Mouse (Mus musculus): ENCODE data around the gene Gm43638. TPM values are rescaled to one million over a fixed set of nuclear protein-coding genes. Genes with fewer than 3 reads are reported as not detected.
"Not testable (repeated sequence)": the region's sequence is repeated elsewhere in the genome, so short reads cannot be mapped to it uniquely, and the experiment has no call there.

The Gm43638 gene
- not detected for total RNA-seq (2021)
- long read RNA-seq = 0 reads

DNA sequence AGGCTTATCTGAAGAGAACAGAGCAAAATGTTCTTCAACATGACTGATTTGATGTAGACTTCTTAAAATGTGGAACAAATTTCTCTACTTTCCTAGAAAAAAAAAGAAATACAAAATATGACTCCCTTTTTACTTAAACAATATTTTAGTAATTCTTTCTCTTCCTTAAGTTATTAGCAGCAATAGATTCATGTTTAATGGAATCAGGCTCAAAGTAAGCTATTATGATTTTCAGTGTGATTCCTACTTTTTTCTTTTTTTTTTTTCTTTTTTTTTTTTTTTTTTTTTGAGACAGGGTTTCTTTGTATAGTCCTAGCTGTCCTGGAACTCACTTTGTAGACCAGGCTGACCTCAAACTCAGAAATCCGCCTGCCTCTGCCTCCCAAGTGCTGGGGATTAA is at the start of gene Gm43638:
Gm43638 (minus strand) TSS at position 101 of the 400 bp plus-strand sequence.
- not testable (repeated sequence) for DNase-seq (ENCODE audit: low spot score in 2 of 2)

DNA sequence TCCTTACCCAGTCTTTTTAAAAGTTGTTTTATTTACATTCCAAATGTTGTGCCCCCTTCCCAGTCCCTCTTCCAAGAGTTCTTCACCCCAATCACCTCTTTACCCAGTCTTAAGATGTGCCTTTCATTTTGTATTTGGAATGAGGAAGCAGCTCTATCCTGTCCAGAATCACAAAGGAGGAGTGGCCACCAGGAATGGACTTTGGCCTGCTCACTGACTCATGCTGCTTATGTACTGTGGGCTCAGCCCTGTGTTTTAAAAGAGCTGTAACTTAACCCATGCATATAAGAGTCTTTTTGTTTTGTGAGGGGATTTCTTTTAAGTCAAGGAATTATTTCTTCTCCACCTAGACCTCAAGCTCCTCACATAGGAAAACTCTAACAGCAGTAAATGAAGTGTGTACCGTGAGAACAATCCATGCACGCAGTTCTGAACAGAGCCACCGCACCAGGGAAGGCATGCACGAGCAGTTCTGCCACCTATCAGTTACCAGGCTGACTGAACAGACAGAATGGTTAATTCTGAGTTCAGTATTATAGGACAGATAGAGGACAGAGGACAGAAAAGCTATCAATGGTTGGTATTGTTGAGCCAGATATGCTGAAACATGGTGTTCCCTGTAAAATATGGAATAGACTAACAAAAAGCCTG is 49.5 kb upstream of the Gm43638 start:
- no peak for DNase-seq (ENCODE audit: low spot score in 2 of 2)

DNA sequence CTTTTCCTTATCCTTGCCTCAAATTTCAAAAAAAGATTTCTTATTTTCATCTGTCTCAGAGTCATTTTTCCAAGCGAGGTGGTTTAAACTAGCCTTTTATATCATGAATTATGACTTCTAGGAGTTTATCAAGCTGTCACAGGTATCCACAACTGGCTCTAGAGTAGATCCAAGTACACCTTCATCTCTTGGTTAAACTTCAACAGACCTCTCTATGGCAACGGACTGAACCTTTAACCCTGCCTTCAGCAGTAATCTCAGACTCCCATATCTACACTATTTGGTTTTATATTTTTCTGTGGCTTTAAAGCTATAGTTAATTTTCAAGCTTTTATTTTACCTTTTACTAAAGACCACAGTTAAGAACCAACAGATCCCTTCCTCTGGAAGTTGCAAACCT is 45.7 kb upstream of the Gm43638 start:
- DNase-seq (ENCODE audit: low spot score in 2 of 2) = no peak

DNA sequence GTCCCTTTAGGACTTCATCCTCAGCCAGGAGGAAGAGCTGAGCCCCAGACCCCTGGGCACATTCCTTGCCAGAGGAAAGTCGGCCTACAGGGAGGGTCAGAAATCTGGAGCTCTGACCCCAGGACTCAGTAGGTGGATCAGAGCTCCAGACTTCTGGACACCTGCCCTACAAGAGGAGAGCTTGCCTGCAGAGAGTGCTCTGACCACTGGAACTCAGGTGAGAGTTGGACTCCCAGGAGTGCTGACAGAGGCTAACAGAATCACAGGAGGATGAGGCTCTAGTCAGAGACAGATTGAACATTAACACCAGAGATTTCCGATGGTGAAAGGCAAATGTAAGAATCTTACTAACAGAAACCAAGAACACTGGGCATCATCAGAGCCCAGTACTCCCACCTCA is 37.0 kb upstream of the Gm43638 start:
- not testable (repeated sequence) for DNase-seq (ENCODE audit: low spot score in 2 of 2)

DNA sequence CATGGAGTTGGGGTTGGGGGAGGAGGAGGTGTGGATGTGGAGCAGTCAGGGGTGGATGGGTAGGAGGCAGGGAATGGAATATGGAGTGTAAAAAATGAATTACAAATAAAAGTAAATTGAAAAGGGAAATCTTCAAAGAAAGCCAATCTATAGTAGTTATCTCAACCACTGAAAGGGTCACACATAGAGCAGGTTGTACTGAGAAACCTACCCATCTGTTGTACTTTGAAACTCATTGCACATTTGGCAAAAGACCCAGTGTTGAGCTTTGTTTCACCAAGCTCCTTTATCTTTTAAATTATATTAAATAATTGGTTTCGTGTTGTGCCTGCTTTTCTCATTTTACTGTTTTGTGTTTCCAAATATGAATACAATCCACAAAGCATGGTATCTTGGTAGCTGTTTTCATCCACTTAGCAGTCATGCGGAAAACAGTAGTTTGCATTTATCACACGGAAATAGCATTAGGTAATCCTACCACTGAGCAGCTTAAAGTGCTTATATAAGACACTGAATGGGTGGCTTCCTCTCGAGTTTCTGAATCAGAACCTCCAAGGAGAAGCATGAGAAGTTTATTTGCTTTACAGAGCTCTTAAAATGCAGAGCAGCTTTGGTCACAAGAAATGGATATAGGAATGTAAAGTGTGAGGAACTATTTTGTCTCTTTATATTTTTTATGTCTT is 19.3 kb upstream of the Gm43638 start:
- DNase-seq (ENCODE audit: low spot score in 2 of 2) = no peak

DNA sequence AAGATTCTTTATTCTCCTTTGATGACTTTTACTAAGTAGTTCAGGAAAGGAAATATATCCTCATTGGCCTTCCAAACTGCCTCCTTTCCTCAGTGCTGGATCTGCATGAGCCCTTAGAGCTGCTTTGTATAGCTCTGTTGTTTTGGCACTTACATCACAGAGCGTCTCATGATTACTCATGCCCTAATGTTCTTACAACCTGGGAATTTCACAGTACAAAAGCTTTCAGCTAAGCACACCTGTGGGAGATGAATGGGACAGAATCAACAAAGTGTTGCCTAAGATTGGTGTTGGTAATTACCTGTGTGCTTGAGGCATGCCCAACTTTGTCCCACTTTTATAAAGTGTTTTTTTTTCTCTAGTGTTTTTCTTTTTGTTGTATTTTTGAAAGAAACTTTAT is 16.1 kb upstream of the Gm43638 start:
- no peak for DNase-seq (ENCODE audit: low spot score in 2 of 2)

DNA sequence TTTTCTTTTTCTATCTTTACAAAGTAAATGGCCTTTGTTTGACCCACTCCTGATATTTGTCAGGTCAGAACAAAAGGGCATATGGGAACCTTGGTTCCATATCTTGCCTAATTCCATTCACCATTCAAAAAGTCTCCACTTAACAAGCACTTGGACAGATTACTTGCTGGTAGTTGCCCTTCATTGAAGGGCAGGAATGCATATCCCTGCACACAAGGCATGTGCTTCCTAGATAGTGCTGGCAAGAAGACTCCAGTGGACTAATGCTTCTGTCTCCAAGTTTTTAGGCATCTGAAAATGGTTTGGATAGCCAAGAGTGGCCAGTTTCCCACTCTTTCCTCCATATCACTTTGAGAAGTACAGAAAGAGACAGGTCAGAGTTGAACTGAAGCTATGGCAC is 12.7 kb upstream of the Gm43638 start:
- no peak for DNase-seq (ENCODE audit: low spot score in 2 of 2)

DNA sequence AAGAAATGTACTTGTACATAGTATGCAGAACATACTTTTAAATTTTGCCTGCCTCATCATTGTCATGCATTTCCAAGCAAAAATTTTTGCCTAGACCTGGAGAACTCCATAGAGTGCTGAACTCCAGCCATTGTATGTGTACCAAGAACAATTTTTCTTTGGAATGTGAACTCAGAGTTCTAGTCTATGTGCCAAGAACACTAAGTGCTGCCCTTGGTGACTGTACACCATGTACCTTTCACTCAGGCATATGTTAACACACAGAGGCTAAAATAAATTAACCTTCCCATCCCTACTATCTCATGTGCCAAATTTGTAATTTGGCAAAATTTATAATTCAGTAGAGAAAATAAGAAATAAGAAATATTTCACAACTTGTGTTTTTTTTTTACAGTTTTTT is 12.3 kb upstream of the Gm43638 start:
- DNase-seq (ENCODE audit: low spot score in 2 of 2) = no peak

DNA sequence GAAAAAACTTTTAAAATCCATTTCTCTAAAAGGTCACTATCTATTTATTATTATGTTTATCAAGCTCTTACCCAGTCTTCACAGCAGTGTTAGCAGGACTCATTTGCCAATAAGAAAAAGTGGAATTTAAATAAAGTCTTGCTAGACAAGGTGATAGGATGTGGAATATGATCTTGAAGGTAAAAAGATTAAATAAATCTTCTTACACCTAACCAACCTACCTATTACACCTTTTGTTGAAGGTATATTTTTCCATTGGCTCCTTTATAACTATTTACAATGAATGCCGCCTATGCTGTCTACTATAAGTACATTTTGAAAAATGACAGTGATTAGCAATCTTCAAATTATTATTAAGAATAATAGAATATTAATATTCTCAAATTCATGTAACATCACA is 4.2 kb upstream of the Gm43638 start, which contains the start of gene Ugt2a1:
Ugt2a1 (minus strand) TSS at position 101 of the 400 bp plus-strand sequence.
- DNase-seq (ENCODE audit: low spot score in 2 of 2) = no peak

DNA sequence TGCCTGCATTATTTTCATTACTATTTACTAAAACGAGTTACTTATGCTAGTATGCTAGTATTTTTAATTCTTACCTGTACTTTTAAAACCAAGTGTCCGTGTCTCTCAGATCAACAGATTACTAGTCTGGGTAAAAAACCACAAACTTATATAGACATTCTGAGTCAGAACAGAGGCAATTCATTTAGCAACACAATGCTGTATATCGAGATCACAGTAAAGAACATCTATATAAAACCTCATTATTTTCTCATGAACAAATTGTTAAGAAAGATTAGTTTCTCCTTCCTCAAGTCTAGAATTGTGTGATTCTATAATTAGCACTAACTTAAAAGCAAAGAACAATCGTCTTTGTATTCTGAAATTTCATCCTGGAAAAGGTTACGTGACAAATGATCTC is 4.4 kb downstream of the Gm43638 start, which contains the start of gene Ugt2a2:
Ugt2a2 (minus strand) TSS at position 101 of the 400 bp plus-strand sequence.
- no peak for DNase-seq (ENCODE audit: low spot score in 2 of 2)

DNA sequence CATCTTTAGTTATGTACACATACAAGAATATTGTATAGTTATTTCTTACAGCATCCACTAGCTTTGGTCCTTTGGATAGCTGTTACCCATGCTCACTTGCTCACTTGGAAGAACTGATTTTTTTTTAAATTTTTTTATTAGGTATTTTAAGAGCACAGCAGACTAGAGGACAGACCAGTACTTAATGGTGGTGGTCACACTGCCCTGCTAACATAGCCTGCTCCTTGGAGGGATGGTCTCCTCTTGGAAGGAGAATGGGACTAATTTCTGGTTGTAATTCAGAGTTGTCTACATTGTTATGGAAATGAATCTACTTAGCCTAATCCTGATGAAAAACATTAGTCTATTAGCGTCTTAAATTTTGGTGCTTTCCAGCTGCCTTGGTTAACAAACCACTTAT is 27.8 kb downstream of the Gm43638 start:
- DNase-seq (ENCODE audit: low spot score in 2 of 2) = no peak

DNA sequence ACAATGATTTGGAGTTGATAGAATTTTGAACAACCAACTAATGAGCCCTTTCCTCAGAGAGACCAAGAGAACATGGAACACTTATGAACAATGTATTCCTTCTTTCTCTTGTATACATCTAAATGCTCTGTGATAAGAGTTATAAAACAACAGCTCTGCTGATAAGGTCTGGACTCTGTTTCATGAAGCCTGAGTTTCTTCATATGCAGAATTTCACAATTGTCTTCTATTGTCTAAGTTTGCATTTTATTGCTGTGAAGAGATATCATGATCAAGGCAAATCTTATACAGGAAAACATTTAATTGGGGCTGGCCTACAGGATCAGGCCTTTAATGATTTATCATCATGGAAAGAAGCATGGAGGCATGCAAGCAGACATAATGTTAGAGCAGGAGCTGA is 28.9 kb downstream of the Gm43638 start:
- DNase-seq (ENCODE audit: low spot score in 2 of 2) = no peak

DNA sequence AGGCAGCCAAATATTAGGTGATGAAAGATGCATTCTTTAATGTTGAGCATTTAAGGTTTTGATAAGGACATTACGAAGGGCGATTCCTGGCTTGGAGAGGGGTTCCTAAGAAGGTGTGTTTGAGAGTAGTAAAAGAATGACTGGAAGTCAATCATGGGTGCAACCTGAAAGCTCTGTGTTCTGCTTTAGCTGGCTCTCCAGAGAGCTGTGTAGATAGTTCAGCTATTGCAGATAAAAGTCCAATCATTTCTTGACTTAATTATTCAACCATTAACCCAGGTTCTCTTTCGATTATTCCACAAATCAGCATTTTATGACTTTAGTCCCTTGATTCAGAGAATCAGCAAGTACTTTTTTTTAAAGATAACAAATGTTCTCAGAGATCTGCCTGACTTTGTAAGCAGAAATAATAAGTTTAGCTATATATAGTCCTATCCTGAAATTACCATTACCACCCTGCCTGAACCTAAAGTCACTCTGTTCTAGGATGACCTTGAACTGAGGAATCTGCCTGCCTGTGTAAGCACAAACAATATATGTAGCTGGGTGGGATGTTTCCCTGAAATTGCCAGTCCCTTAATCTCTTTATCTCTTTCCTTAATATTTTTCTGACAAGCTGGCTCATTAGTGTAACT is 30.3 kb downstream of the Gm43638 start:
- DNase-seq (ENCODE audit: low spot score in 2 of 2) = no peak

DNA sequence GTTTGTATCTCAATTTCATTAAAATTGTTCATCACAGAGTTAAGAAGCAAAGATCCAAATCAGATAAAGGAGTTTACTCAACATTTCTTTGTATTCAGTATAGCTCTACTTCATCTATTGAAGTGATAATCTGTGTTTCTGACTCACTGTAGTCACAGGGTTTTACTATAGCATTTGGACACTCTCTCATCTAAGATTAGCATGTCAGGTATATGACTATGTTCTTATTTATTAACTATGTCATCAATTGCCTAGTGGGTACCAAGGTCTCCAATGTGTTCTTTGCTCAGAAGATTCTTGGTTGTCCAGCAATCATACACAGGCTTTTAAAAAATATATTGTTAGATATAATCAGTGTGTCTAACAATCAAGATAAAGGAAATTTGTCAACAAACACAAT is 31.1 kb downstream of the Gm43638 start:
- DNase-seq (ENCODE audit: low spot score in 2 of 2) = no peak

DNA sequence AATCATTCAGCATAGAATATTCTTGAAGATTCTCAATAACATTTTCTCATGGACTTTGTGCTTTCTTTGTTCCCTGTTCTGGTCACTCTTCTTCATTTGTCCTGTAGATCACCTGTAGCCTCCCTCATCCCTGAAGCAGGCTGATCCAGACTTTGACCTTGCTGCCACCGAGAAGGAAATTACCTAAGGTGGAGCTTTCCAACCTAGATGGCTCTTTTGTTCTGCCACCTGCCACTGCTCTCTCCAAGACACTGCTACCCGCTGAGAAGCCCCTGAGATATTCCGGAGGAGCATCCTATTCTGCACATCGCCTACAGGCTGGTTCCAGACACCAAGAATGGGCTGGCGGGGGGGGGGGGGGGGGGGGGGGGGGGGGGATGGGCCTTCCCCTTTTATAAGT is 34.1 kb downstream of the Gm43638 start:
- not testable (repeated sequence) for DNase-seq (ENCODE audit: low spot score in 2 of 2)

DNA sequence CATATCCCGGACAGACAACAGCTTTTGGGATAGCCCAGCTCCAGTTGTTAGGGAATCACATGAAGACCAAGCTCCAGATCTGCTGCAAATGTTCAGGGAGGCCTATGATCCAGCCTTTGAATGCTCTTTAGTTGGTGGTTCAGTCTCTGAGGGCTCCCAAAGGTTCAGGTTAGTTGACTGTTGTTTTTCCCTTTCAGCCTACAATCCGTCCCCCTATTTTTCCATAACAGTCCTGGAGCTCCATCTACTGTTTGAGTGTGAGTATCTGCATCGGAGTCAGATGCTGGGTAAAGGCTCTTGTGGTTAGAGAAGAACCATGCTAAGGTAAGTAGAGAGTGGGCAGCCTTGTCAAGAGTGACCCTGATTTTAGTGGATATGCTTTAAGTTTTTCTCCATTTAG is 50.3 kb downstream of the Gm43638 start:
- peak; percentile 1 to 26 for DNase-seq (ENCODE audit: low spot score in 2 of 2)

DNA sequence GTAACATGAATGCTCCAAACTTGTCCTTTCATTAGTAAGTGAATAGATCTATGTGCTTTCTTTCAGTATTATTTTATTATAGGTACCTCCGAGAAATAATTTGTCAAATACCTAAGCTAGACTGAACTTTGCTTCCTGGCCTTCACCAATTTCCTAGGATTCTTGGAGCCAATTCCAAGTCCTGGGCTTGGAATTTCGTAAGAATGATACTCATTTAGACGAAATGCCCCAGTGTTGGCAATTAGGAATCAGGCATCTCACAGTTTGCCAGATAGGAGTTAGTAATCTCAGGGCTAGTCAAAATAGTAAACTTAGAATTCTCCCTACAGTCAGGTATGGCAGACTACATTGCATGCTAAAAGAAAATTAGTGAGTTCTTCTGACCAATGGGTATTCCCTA is 60.9 kb downstream of the Gm43638 start:
- DNase-seq (ENCODE audit: low spot score in 2 of 2) = no peak

DNA sequence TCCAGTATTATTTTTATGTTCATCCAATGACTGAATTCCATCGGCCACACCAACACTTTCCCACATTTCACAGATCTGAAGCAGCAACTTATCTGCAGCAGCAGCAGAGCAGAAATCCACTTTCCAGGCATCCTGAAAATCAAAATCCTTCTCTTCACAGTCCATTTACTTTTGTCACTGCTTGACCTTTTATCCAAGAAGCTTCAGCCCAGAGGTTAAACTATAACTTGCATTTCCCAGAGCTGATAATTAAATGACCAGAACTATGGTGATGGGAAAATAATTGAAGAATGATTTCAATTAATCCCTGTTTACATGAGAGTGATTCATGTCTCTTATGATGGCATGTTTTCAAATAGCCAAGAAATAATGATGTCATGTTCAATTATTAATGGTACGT is 62.6 kb downstream of the Gm43638 start, which contains the start of gene Ugt2b38:
Ugt2b38 (minus strand) TSS at position 163 of the 400 bp plus-strand sequence.
- DNase-seq (ENCODE audit: low spot score in 2 of 2) = not testable (repeated sequence)
